Mouse (Mus musculus): ENCODE results near the gene Bcam. TPM values are rescaled to one million over a fixed set of nuclear protein-coding genes. Genes with fewer than 3 reads are reported as not detected.

Bcam gene
- polyA plus RNA-seq, 1 experiment from 2014 or later: 8.8 TPM

GRCm38 (mm10) chr7:19771682-19772081 is 866 bp upstream of the Bcam start:
- WGBS (ENCODE audit: insufficient replicate concordance): 51% methylated on average over 4 of the region's 4 CpGs
- H3K4me2 ChIP-seq (ENCODE audit: low read depth, low read length): no peak overlapping the region

GRCm38 (mm10) chr7:19770375-19770754 is 451 bp downstream of the Bcam start:
- Histone ChIP-seq H3K36me3 (replicated peaks; ENCODE audit: insufficient read depth, low read length) (no peaks in the 10 kb centered on the region), H3K4me2 (ENCODE audit: low read depth, low read length) (peak overlapping the region; percentile 80), H3K4me1 (ENCODE audit: insufficient read depth) (peaks cover 18% of the 10 kb centered on the region), H3K4me3 (ENCODE audit: low read depth, low read length) (peak overlapping the region; percentile 46), H3K27ac (ENCODE audit: low read depth) (no peak overlapping the region), H3K27me3 (ENCODE audit: insufficient read depth, low read length) (peaks cover 20% of the 10 kb centered on the region), H3K9me3 (ENCODE audit: low read length) (no peaks in the 10 kb centered on the region), H3K9ac (replicated peaks) (peak overlapping the region; percentile 58)
- WGBS (ENCODE audit: insufficient replicate concordance): 2% methylated on average over 26 of the region's 28 CpGs
- ATAC-seq (peak; percentile 68; the same call in 1 of the 2 replicates), DNase-seq (peak; percentile 81)
- TF ChIP-seq CTCF (IDR thresholded peaks at IDR 0.05; ENCODE audit: low read depth) (no peak), EP300 (IDR thresholded peaks at IDR 0.05; ENCODE audit: low read depth) (no peak)

More at GRCm38 (mm10) chr7:19771682-19772081, 866 bp upstream of the Bcam start:
- no peak for DNase-seq
- no peak overlapping the region for H3K9ac ChIP-seq (replicated peaks)
- no peak overlapping the region for H3K27ac ChIP-seq (ENCODE audit: low read depth)
- H3K4me1 ChIP-seq (ENCODE audit: insufficient read depth): peaks cover 18% of the 10 kb centered on the region
- ATAC-seq: no peak
- H3K27me3 ChIP-seq (ENCODE audit: insufficient read depth, low read length): peaks cover 20% of the 10 kb centered on the region
- H3K36me3 ChIP-seq (replicated peaks; ENCODE audit: insufficient read depth, low read length): no peaks in the 10 kb centered on the region
- H3K9me3 ChIP-seq (ENCODE audit: low read length): no peaks in the 10 kb centered on the region
- no peak for TF ChIP-seq CTCF (IDR thresholded peaks at IDR 0.05; ENCODE audit: low read depth)
- TF ChIP-seq EP300 (IDR thresholded peaks at IDR 0.05; ENCODE audit: low read depth): no peak
- H3K4me3 ChIP-seq (ENCODE audit: low read depth, low read length): no peak overlapping the region

GRCm38 (mm10) chr7:19769434-19770374 is 1.1 kb downstream of the Bcam start:
- peaks cover 18% of the 10 kb centered on the region for H3K4me1 ChIP-seq (ENCODE audit: insufficient read depth)
- H3K9ac ChIP-seq (replicated peaks): peak overlapping the region; percentile 58
- 15% methylated on average over 16 of the region's 16 CpGs for WGBS (ENCODE audit: insufficient replicate concordance)
- DNase-seq (no peak), ATAC-seq (peak; percentile 31; the same call in 1 of the 2 replicates)
- peak overlapping the region; percentile 80 for H3K4me2 ChIP-seq (ENCODE audit: low read depth, low read length)
- peaks cover 20% of the 10 kb centered on the region for H3K27me3 ChIP-seq (ENCODE audit: insufficient read depth, low read length)
- no peaks in the 10 kb centered on the region for H3K9me3 ChIP-seq (ENCODE audit: low read length)
- TF ChIP-seq EP300 (IDR thresholded peaks at IDR 0.05; ENCODE audit: low read depth) (no peak), CTCF (IDR thresholded peaks at IDR 0.05; ENCODE audit: low read depth) (no peak)
- no peak overlapping the region for H3K27ac ChIP-seq (ENCODE audit: low read depth)
- H3K36me3 ChIP-seq (replicated peaks; ENCODE audit: insufficient read depth, low read length): no peaks in the 10 kb centered on the region
- H3K4me3 ChIP-seq (ENCODE audit: low read depth, low read length): peak overlapping the region; percentile 46

GRCm38 (mm10) chr7:19769001-19769400 is 1.8 kb downstream of the Bcam start:
- Histone ChIP-seq H3K4me2 (ENCODE audit: low read depth, low read length) (no peak overlapping the region), H3K36me3 (replicated peaks; ENCODE audit: insufficient read depth, low read length) (no peaks in the 10 kb centered on the region), H3K9ac (replicated peaks) (no peak overlapping the region), H3K4me3 (ENCODE audit: low read depth, low read length) (no peak overlapping the region), H3K9me3 (ENCODE audit: low read length) (no peaks in the 10 kb centered on the region), H3K27me3 (ENCODE audit: insufficient read depth, low read length) (peaks cover 20% of the 10 kb centered on the region), H3K4me1 (ENCODE audit: insufficient read depth) (peaks cover 18% of the 10 kb centered on the region), H3K27ac (ENCODE audit: low read depth) (no peak overlapping the region)
- 31% methylated on average over 4 of the region's 4 CpGs for WGBS (ENCODE audit: insufficient replicate concordance)
- ATAC-seq: no peak
- TF ChIP-seq CTCF (IDR thresholded peaks at IDR 0.05; ENCODE audit: low read depth): no peak
- TF ChIP-seq EP300 (IDR thresholded peaks at IDR 0.05; ENCODE audit: low read depth): no peak
- no peak for DNase-seq

GRCm38 (mm10) chr7:19768251-19768650 is 2.6 kb downstream of the Bcam start:
- Histone ChIP-seq H3K36me3 (replicated peaks; ENCODE audit: insufficient read depth, low read length) (no peaks in the 10 kb centered on the region), H3K4me1 (ENCODE audit: insufficient read depth) (peaks cover 18% of the 10 kb centered on the region), H3K9me3 (ENCODE audit: low read length) (no peaks in the 10 kb centered on the region), H3K4me2 (ENCODE audit: low read depth, low read length) (no peak overlapping the region), H3K27me3 (ENCODE audit: insufficient read depth, low read length) (peaks cover 20% of the 10 kb centered on the region), H3K9ac (replicated peaks) (no peak overlapping the region), H3K27ac (ENCODE audit: low read depth) (no peak overlapping the region), H3K4me3 (ENCODE audit: low read depth, low read length) (no peak overlapping the region)
- DNase-seq: no peak
- 75% methylated on average over 14 of the region's 14 CpGs for WGBS (ENCODE audit: insufficient replicate concordance)
- TF ChIP-seq CTCF (IDR thresholded peaks at IDR 0.05; ENCODE audit: low read depth): no peak
- TF ChIP-seq EP300 (IDR thresholded peaks at IDR 0.05; ENCODE audit: low read depth): no peak
- ATAC-seq: no peak

- H3K27ac ChIP-seq (ENCODE audit: low read depth): no peak overlapping the region
- no peak overlapping the region for H3K4me3 ChIP-seq (ENCODE audit: low read depth, low read length)
- no peak overlapping the region for H3K9ac ChIP-seq (replicated peaks)
- H3K9me3 ChIP-seq (ENCODE audit: low read length): no peaks in the 10 kb centered on the region
- TF ChIP-seq EP300 (IDR thresholded peaks at IDR 0.05; ENCODE audit: low read depth): no peak
- no peak for TF ChIP-seq CTCF (IDR thresholded peaks at IDR 0.05; ENCODE audit: low read depth)
- no peaks in the 10 kb centered on the region for H3K36me3 ChIP-seq (replicated peaks; ENCODE audit: insufficient read depth, low read length)
- H3K4me2 ChIP-seq (ENCODE audit: low read depth, low read length): no peak overlapping the region
- WGBS (ENCODE audit: insufficient replicate concordance): 77% methylated on average over 8 of the region's 9 CpGs
- peaks cover 1% of the 10 kb centered on the region for H3K4me1 ChIP-seq (ENCODE audit: insufficient read depth)
- ATAC-seq: no peak
- H3K27me3 ChIP-seq (ENCODE audit: insufficient read depth, low read length): peaks cover 3% of the 10 kb centered on the region
- no peak for DNase-seq
Observed at GRCm38 (mm10) chr7:19764581-19764980, 6.2 kb downstream of the Bcam start.
